Mouse (Mus musculus): ENCODE results near the gene Unc45a.

- no peak for TF ChIP-seq GABPA (IDR thresholded peaks at IDR 0.05; ENCODE audit: insufficient replicate concordance, low read depth, low read length)
- no peak for TF ChIP-seq CTCF (conservative IDR thresholded peaks at IDR 0.05 in 1 of 2, IDR thresholded peaks at IDR 0.05 in 1 of 2; ENCODE audit: low read depth in 2 of 2, low read length in 2 of 2)
- TF ChIP-seq MEF2A (IDR thresholded peaks at IDR 0.05; ENCODE audit: borderline replicate concordance, low read depth, low read length): no peak
- no peak for TF ChIP-seq HCFC1 (IDR thresholded peaks at IDR 0.05; ENCODE audit: low read depth, low read length)
- no peak for TF ChIP-seq CHD1 (IDR thresholded peaks at IDR 0.05; ENCODE audit: low read depth, low read length)
- TF ChIP-seq POLR2A (IDR thresholded peaks at IDR 0.05; ENCODE audit: low read depth, low read length): no peak
- TF ChIP-seq RCOR1 (conservative IDR thresholded peaks at IDR 0.05; ENCODE audit: low read depth, low read length): no peak
- no peak for TF ChIP-seq MAX (IDR thresholded peaks at IDR 0.05; ENCODE audit: low read length)
Observed at GRCm38 (mm10) chr7:80347670-80348586, 7.1 kb upstream of the Unc45a start.
